Mouse (Mus musculus): ENCODE measurements around the gene Alyref2. TPM values are rescaled to one million over a fixed set of nuclear protein-coding genes. Genes with fewer than 3 reads are reported as not detected.

Alyref2 gene
- polyA plus RNA-seq, 1 experiment from 2014 or later: 28.3 TPM

- H3K4me1 ChIP-seq (ENCODE audit: control insufficient read depth, insufficient read depth, low read depth, low read length): no peaks in the 10 kb centered on the region
- H3K36me3 ChIP-seq (ENCODE audit: control insufficient read depth, insufficient read depth, low read length): no peaks in the 10 kb centered on the region
- H3K9ac ChIP-seq (ENCODE audit: low read depth, low read length): no peak overlapping the region
- H3K4me2 ChIP-seq (ENCODE audit: low read length): no peak overlapping the region
- H3K9me3 ChIP-seq (ENCODE audit: control insufficient read depth, low read length): no peaks in the 10 kb centered on the region; the same call in 1 of the 2 replicates
- no peak overlapping the region for H3K27ac ChIP-seq (ENCODE audit: low read depth, low read length)
- no peak for ATAC-seq
- WGBS: 94% methylated on average over 2 of the region's 2 CpGs
- H3K27me3 ChIP-seq (replicated peaks; ENCODE audit: control insufficient read depth, insufficient read depth, low read length): no peaks in the 10 kb centered on the region
- H3K4me3 ChIP-seq (ENCODE audit: low read length): no peak overlapping the region
These were observed 10.0 kb downstream of the Alyref2 start for GRCm38 (mm10) chr1:171513234-171513633.

- Histone ChIP-seq H3K4me2 (ENCODE audit: low read length) (no peak overlapping the region), H3K4me3 (ENCODE audit: low read length) (no peak overlapping the region), H3K27me3 (replicated peaks; ENCODE audit: control insufficient read depth, insufficient read depth, low read length) (no peaks in the 10 kb centered on the region), H3K9me3 (ENCODE audit: control insufficient read depth, low read length) (no peaks in the 10 kb centered on the region; the same call in 1 of the 2 replicates), H3K4me1 (ENCODE audit: control insufficient read depth, insufficient read depth, low read depth, low read length) (no peaks in the 10 kb centered on the region), H3K9ac (ENCODE audit: low read depth, low read length) (no peak overlapping the region), H3K36me3 (ENCODE audit: control insufficient read depth, insufficient read depth, low read length) (no peaks in the 10 kb centered on the region), H3K27ac (ENCODE audit: low read depth, low read length) (no peak overlapping the region)
- no peak for ATAC-seq
- WGBS: 91% methylated on average over 1 of the region's 1 CpGs
These were observed 10.5 kb downstream of the Alyref2 start for GRCm38 (mm10) chr1:171513760-171514159.

- H3K4me1 ChIP-seq (ENCODE audit: control insufficient read depth, insufficient read depth, low read depth, low read length): no peaks in the 10 kb centered on the region
- ATAC-seq: no peak
- no peak overlapping the region for H3K4me2 ChIP-seq (ENCODE audit: low read length)
- no peak overlapping the region for H3K9ac ChIP-seq (ENCODE audit: low read depth, low read length)
- 28% methylated on average over 1 of the region's 1 CpGs for WGBS
- no peaks in the 10 kb centered on the region; the same call in 1 of the 2 replicates for H3K9me3 ChIP-seq (ENCODE audit: control insufficient read depth, low read length)
- H3K36me3 ChIP-seq (ENCODE audit: control insufficient read depth, insufficient read depth, low read length): no peaks in the 10 kb centered on the region
- H3K4me3 ChIP-seq (ENCODE audit: low read length): no peak overlapping the region
- no peak overlapping the region for H3K27ac ChIP-seq (ENCODE audit: low read depth, low read length)
- H3K27me3 ChIP-seq (replicated peaks; ENCODE audit: control insufficient read depth, insufficient read depth, low read length): no peaks in the 10 kb centered on the region
These were observed 11.8 kb downstream of the Alyref2 start for GRCm38 (mm10) chr1:171515039-171515438.

GRCm38 (mm10) chr1:171515557-171515956, 12.3 kb downstream of the Alyref2 start:
- no peak for ATAC-seq
- Histone ChIP-seq H3K27me3 (replicated peaks; ENCODE audit: control insufficient read depth, insufficient read depth, low read length) (no peaks in the 10 kb centered on the region), H3K9ac (ENCODE audit: low read depth, low read length) (no peak overlapping the region), H3K4me3 (ENCODE audit: low read length) (no peak overlapping the region), H3K9me3 (ENCODE audit: control insufficient read depth, low read length) (no peaks in the 10 kb centered on the region; the same call in 1 of the 2 replicates), H3K4me1 (ENCODE audit: control insufficient read depth, insufficient read depth, low read depth, low read length) (no peaks in the 10 kb centered on the region), H3K36me3 (ENCODE audit: control insufficient read depth, insufficient read depth, low read length) (no peaks in the 10 kb centered on the region), H3K4me2 (ENCODE audit: low read length) (no peak overlapping the region), H3K27ac (ENCODE audit: low read depth, low read length) (no peak overlapping the region)
- WGBS: 82% methylated on average over 4 of the region's 4 CpGs

- Histone ChIP-seq H3K36me3 (ENCODE audit: control insufficient read depth, insufficient read depth, low read length) (no peaks in the 10 kb centered on the region), H3K4me3 (ENCODE audit: low read length) (no peak overlapping the region), H3K4me2 (ENCODE audit: low read length) (no peak overlapping the region), H3K27me3 (replicated peaks; ENCODE audit: control insufficient read depth, insufficient read depth, low read length) (no peaks in the 10 kb centered on the region), H3K4me1 (ENCODE audit: control insufficient read depth, insufficient read depth, low read depth, low read length) (no peaks in the 10 kb centered on the region), H3K9me3 (ENCODE audit: control insufficient read depth, low read length) (no peaks in the 10 kb centered on the region), H3K9ac (ENCODE audit: low read depth, low read length) (no peak overlapping the region), H3K27ac (ENCODE audit: low read depth, low read length) (no peak overlapping the region)
- 91% methylated on average over 4 of the region's 4 CpGs for WGBS
- no peak for ATAC-seq
These were observed 28.1 kb downstream of the Alyref2 start for GRCm38 (mm10) chr1:171531367-171531766.

GRCm38 (mm10) chr1:171532830-171533229, 29.6 kb downstream of the Alyref2 start:
- no peaks in the 10 kb centered on the region for H3K9me3 ChIP-seq (ENCODE audit: control insufficient read depth, low read length)
- no peak overlapping the region for H3K4me3 ChIP-seq (ENCODE audit: low read length)
- no peaks in the 10 kb centered on the region for H3K36me3 ChIP-seq (ENCODE audit: control insufficient read depth, insufficient read depth, low read length)
- H3K9ac ChIP-seq (ENCODE audit: low read depth, low read length): no peak overlapping the region
- no peaks in the 10 kb centered on the region for H3K4me1 ChIP-seq (ENCODE audit: control insufficient read depth, insufficient read depth, low read depth, low read length)
- WGBS: 59% methylated on average over 2 of the region's 2 CpGs
- no peak overlapping the region for H3K27ac ChIP-seq (ENCODE audit: low read depth, low read length)
- H3K27me3 ChIP-seq (replicated peaks; ENCODE audit: control insufficient read depth, insufficient read depth, low read length): no peaks in the 10 kb centered on the region
- ATAC-seq: no peak
- H3K4me2 ChIP-seq (ENCODE audit: low read length): no peak overlapping the region

GRCm38 (mm10) chr1:171534557-171534956, 31.3 kb downstream of the Alyref2 start:
- H3K4me3 ChIP-seq (ENCODE audit: low read length): no peak overlapping the region

GRCm38 (mm10) chr1:171535194-171535593, 31.9 kb downstream of the Alyref2 start, which contains the start of gene Itln1:
TSS of gene Itln1 (minus strand) at chr1:171535294.
- no peak within 1 kb of the TSS for H3K9ac ChIP-seq (ENCODE audit: low read depth, low read length)
- no peak within 1 kb of the TSS for H3K4me3 ChIP-seq (ENCODE audit: low read length)
- no peaks in the 10 kb centered on the region for H3K9me3 ChIP-seq (ENCODE audit: control insufficient read depth, low read length)
- ATAC-seq: no peak
- no peaks in the 10 kb centered on the region for H3K27me3 ChIP-seq (replicated peaks; ENCODE audit: control insufficient read depth, insufficient read depth, low read length)
- WGBS: 100% methylated on average over 1 of the region's 1 CpGs
- no peaks in the 10 kb centered on the region for H3K4me1 ChIP-seq (ENCODE audit: control insufficient read depth, insufficient read depth, low read depth, low read length)
- no peaks in the 10 kb centered on the region for H3K36me3 ChIP-seq (ENCODE audit: control insufficient read depth, insufficient read depth, low read length)
- no peak within 1 kb of the TSS for H3K27ac ChIP-seq (ENCODE audit: low read depth, low read length)
- H3K4me2 ChIP-seq (ENCODE audit: low read length): no peak within 1 kb of the TSS

More at GRCm38 (mm10) chr1:171534557-171534956, 31.3 kb downstream of the Alyref2 start:
- no peaks in the 10 kb centered on the region for H3K9me3 ChIP-seq (ENCODE audit: control insufficient read depth, low read length)
- H3K9ac ChIP-seq (ENCODE audit: low read depth, low read length): no peak overlapping the region
- no peaks in the 10 kb centered on the region for H3K36me3 ChIP-seq (ENCODE audit: control insufficient read depth, insufficient read depth, low read length)
- H3K27me3 ChIP-seq (replicated peaks; ENCODE audit: control insufficient read depth, insufficient read depth, low read length): no peaks in the 10 kb centered on the region
- H3K27ac ChIP-seq (ENCODE audit: low read depth, low read length): no peak overlapping the region
- no peaks in the 10 kb centered on the region for H3K4me1 ChIP-seq (ENCODE audit: control insufficient read depth, insufficient read depth, low read depth, low read length)
- no peak for ATAC-seq
- no peak overlapping the region for H3K4me2 ChIP-seq (ENCODE audit: low read length)

GRCm38 (mm10) chr1:171540694-171541093, 37.4 kb downstream of the Alyref2 start:
- WGBS: 79% methylated on average over 1 of the region's 1 CpGs
- H3K27ac ChIP-seq (ENCODE audit: low read depth, low read length): no peak overlapping the region
- 0 out of 2 replicates have a peak, but pooled peaks cover 2% of the 10 kb centered on the region for H3K9me3 ChIP-seq (ENCODE audit: control insufficient read depth, low read length)
- no peak overlapping the region for H3K9ac ChIP-seq (ENCODE audit: low read depth, low read length)
- no peak for ATAC-seq
- no peak overlapping the region for H3K4me3 ChIP-seq (ENCODE audit: low read length)
- H3K27me3 ChIP-seq (replicated peaks; ENCODE audit: control insufficient read depth, insufficient read depth, low read length): no peaks in the 10 kb centered on the region
- H3K36me3 ChIP-seq (ENCODE audit: control insufficient read depth, insufficient read depth, low read length): no peaks in the 10 kb centered on the region
- H3K4me1 ChIP-seq (ENCODE audit: control insufficient read depth, insufficient read depth, low read depth, low read length): no peaks in the 10 kb centered on the region
- H3K4me2 ChIP-seq (ENCODE audit: low read length): no peak overlapping the region

GRCm38 (mm10) chr1:171551326-171551725, 48.0 kb downstream of the Alyref2 start:
- WGBS: 87% methylated on average over 7 of the region's 7 CpGs
- Histone ChIP-seq H3K4me3 (ENCODE audit: low read length) (no peak overlapping the region), H3K4me1 (ENCODE audit: control insufficient read depth, insufficient read depth, low read depth, low read length) (no peaks in the 10 kb centered on the region), H3K36me3 (ENCODE audit: control insufficient read depth, insufficient read depth, low read length) (no peaks in the 10 kb centered on the region), H3K9me3 (ENCODE audit: control insufficient read depth, low read length) (no peaks in the 10 kb centered on the region), H3K27ac (ENCODE audit: low read depth, low read length) (no peak overlapping the region), H3K9ac (ENCODE audit: low read depth, low read length) (no peak overlapping the region), H3K27me3 (replicated peaks; ENCODE audit: control insufficient read depth, insufficient read depth, low read length) (no peaks in the 10 kb centered on the region), H3K4me2 (ENCODE audit: low read length) (no peak overlapping the region)
- ATAC-seq: no peak
